Mouse (Mus musculus) erythroblast, adult 5-6 weeks (primary cell): ENCODE data around the gene Edf1. TPM values are rescaled to one million over a fixed set of nuclear protein-coding genes. Genes with fewer than 3 reads are reported as not detected.
A peak's percentile ranks its signal among the peaks of the same experiment; 100 is the strongest.
"Not testable (repeated sequence)": the region's sequence is repeated elsewhere in the genome, so short reads cannot be mapped to it uniquely, and the experiment has no call there.

ENCODE experiments used
- ATAC-seq: replicated peaks from 2 replicates; pipeline ENCODE4 v1.8.0; 2016; ENCODE audit warnings: moderate number of reproducible peaks, mild to moderate bottlenecking, moderate TSS enrichment, inconsistent platforms; ENCODE audit not compliant: poor library complexity, low FRiP score, severe bottlenecking
- total RNA-seq, 2 experiments: library from RNA; stranded (forward) in 1 of 2; stranded (reverse) in 1 of 2; fragments of 150-400 nt in 1 of 2; fragments of 200-764, 138-1000 nt in 1 of 2; gene quantifications; 2 replicates each; pipeline versions ENCODE4 v1.2.3 to v1.2.4; 2015 to 2017; ENCODE audit warnings: low replicate concordance in 2 of 2

The Edf1 gene
- 27.3 and 50.2 TPM in 2 replicates for total RNA-seq (2015; ENCODE audit: low replicate concordance)
- 32.2 and 32.9 TPM in 2 replicates for total RNA-seq (2017; ENCODE audit: low replicate concordance)

DNA sequence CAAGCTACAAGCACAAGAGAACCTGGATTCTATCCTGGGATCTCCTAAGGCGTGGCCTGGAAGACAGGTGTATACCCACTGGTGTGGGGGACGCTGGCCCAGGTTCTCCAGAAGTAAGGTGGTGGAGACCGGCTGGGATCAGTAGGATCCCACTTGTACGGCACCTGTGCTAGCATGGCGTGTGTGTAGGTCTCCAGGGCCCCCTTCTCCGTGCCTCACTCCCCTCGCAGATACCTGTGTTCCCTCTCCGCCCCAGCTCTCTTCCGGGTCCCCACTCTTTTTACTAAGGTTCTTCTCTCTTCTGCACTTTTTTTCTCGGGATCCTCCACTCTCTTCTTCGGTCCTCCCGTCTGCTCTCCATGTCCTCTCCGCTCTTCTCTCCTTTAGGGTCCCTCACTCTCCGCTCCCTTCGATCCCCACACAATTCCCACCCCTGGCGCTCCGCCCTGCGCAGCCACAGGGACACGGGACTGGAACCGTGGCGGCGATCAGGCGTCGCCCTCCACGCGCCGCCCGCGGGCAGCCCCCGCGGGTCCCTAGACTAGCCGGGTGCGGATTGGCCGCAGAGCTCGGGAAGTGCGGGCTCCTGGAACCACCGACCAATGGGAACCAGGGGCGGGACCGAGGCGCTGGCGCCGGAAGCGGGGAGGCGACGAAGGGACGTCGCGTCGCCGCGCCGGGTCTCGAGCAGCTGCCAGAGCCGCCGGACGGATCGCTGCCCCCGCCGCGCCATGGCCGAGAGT, at the start of gene Edf1:
Edf1 (plus strand) TSS at position 627 of the 743 bp plus-strand sequence.
- peak; percentile 96 for ATAC-seq

GRCm38 (mm10) chr2:25509912-25510311, 47.7 kb upstream of the Edf1 start:
- no peak for ATAC-seq

DNA sequence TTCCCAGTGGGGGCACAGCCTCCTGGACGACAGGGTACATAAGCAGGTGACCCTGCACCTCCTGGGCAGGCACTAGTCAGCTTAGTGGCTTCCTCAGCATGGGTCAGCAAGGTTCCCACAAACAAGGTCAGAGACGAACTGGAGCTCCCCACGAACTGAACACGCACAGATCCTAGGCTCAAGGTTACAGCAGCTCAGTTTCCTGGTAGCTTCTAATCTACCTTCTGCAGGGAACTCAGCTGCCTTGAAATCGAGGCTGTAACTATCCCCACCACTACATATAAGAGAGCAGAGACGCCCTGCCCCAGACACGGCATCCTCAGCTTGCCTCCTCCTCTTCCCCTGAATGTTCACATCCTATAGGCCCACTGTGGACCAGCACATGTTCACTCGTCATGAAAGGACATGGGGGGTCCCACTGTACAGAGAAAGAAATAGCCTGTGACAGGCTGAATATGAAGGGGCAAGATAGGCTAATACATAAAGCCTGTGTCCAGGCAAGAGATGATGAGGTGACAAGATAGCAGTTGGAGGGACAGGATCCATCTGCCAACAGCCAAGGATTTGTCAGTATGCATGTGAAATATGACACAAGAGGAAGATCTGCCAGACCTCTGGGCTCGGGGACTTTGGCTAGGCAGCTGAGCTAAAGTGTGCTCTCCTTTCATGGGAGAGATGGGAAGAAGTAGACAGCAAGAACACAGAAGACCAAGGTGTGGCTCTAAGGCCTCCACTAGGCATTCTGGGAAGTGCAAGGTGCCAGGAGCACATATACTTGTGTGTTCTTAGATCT, 30.9 kb upstream of the Edf1 start:
- no peak for ATAC-seq

DNA sequence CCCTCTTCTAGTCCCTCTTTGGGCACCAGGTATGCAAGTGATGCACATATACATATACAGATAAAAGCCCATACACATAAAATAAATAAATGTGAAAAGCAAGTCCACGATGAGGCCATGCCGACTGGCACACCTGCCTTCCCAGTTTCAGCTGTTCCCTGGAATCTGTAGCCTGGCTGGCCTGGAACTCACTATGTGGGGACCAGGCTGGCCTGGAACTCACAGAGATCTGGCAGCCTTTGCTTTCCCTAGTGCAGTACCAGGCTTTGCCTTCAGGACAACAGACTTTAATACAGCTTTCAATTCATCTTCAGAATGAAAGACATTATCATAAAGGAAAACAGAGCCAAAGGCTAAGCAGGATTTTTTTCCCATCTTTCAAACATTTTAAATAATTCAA, 23.9 kb upstream of the Edf1 start:
- ATAC-seq, result no peak

DNA sequence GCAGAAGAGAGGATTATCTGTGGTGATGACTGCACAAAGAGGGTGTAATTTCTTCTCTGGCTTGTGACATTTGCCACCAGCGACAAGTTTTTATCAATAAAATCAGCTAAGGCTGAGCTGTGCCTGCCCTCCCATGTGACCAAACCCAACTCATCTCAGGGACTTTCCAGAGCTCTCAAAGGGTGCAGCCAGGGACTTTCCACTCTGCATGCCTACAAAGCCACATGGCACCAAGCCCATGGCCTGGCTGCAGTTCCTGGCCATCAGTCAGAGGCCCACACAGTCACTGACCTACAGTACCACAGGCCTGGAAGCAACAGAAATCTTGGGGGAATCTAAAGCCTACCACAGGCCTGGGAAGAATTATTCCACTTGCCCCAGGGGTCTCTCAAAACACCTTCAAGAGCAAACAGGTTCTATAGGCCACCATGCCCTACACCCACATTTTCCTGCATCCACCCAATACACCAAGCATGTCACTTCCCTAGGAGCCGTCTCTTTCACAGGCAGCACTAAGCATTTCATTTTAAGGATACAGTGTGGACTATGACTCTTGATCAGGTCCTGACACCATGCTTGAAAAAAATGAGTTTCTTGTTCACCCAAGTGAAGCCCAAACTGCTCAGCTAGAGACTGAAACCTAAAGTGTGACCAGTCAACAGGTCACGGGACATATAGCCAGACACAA, 23.3 kb upstream of the Edf1 start:
- 0 out of 2 replicates have a peak, but pooled peaks have one; percentile 48 for ATAC-seq

DNA sequence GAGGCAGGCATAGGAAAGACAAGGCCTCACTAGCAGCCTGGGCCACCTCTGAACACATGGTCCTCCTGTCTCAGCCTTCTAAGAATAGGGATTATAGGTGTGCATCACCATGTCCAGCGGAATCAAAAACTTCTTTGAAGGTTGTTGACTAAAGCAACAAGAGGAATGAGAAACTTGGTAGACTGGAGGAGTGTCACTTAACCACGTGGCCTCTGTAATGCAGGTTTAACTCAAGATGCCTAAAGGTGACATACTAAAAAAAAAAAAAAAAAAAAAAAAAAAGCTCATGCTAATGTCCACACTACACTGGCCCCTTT, 22.8 kb upstream of the Edf1 start:
- ATAC-seq, result no peak

GRCm38 (mm10) chr2:25536531-25536930, 21.1 kb upstream of the Edf1 start:
- ATAC-seq, result no peak

- no peak for ATAC-seq
Observed at GRCm38 (mm10) chr2:25540541-25540948, 17.1 kb upstream of the Edf1 start.

DNA sequence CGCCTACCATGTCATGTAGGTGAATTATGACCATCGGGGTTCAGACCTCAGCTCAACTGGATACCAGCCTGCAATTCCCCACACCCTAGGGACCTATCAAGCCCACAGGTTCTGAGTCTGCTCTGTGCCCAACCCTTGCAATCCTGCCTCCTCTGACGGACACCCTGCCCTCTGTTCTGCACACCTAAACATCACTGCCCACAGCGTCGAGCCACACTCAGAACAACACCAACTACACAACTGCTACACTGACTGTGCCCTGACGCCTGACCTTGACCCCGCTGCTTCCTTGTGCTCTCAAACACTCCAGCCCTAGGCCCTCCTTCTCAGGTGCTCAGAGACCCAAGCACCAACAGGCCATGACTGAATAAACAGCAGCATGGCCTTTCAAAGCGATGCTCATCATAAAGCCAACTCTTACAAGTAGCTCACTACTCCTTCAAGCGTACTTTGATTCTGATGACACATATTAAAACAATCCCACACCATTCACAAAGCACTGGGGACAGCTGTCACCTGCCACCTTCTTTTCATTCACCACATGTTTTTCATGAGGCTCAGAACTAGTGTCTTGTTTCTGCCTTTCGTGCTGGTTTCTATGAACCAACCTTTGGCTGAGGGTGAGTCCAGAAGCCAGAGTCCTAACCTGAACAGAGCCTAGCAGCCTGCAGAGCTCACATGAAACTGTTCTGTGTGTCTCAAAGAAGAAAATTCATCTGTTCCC, 15.8 kb upstream of the Edf1 start:
- no peak for ATAC-seq

GRCm38 (mm10) chr2:25545996-25546810, 11.4 kb upstream of the Edf1 start:
- ATAC-seq, result peak; percentile 22

- ATAC-seq, result peak; percentile 97
Observed at GRCm38 (mm10) chr2:25546811-25547491, 10.7 kb upstream of the Edf1 start, which contains the start of gene Traf2. TSS of gene Traf2 (minus strand) at chr2:25546940.

GRCm38 (mm10) chr2:25549021-25549991, 8.3 kb upstream of the Edf1 start:
- no peak for ATAC-seq

- 0 out of 2 replicates have a peak, but pooled peaks have one; percentile 22 for ATAC-seq
Observed at GRCm38 (mm10) chr2:25551186-25551585, 6.5 kb upstream of the Edf1 start.

DNA sequence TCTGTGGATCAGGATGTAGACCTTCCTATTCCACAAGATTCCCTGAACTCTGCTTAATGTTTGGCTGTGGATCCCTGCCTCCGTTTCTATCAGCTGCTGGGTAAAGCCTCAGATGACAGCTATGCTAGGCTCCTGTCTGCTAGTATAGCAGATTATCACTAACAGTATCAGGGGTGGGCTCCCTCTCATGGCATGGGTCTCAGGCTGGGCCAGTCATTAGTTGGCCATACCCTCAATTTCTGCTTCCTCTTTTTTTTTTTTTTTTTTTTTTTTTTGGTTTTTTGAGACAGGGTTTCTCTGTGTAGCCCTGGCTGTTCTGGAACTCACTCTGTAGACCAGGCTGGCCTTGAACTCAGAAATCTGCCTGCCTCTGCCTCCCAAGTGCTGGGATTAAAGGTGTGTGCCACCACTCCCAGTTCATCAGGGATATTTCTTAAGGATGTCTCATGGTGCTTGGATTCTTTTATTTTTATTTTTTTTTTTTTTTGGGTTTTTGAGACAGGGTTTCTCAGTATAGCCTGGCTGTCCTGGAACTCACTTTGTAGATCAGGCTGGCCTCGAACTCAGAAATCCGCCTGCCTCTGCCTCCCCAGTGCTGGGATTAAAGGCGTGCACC, 4.4 kb upstream of the Edf1 start:
- not testable (repeated sequence) for ATAC-seq

GRCm38 (mm10) chr2:25555479-25555878, 2.2 kb upstream of the Edf1 start:
- not testable (repeated sequence) for ATAC-seq

DNA sequence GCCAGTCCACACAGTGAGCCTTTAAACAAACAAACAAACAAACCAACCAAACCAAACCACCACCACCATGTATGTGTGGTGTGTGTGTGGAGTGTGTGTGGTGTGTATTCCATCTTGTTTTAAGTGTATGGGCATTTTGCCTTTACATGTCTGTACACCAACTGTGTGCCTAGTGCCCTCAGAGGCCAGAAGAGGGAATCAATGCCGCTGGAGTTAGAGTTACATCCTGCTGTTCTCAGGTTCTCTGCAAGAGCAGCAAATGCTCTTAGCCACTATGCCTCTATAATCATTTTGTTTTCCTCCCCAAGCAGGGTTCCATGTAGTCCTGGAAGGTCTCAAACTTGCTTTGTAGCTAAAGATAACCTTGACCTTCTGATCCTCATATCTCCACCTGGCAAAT, 1.4 kb upstream of the Edf1 start:
- ATAC-seq, result no peak

GRCm38 (mm10) chr2:25557964-25558360, 315 bp downstream of the Edf1 start:
- no peak; the same call in 1 of the 2 replicates for ATAC-seq
